Mouse (Mus musculus) hindbrain, postnatal 0 days (tissue): ENCODE measurements at regions not wholly inside any gene's neighbourhood (a gene's known extent, or its start where the extent isn't known, plus 50 kb on each side); places are given as distances from the start of the nearest gene placed in this dataset.

Experiments used
- ATAC-seq: fragments of 200-750 bp; cut with Nextera tagmentation; 2 replicates; pipeline ENCODE4 v1.8.0; 2017; ENCODE audit warnings: mild to moderate bottlenecking, moderate TSS enrichment, moderate library complexity
- DNase-seq: peaks from one replicate; pipeline ENCODE4 v3.0.0-alpha.2; 2015; ENCODE audit warnings: low spot score
- H3K27ac ChIP-seq: fragments of 300-500 bp; sonication (generic); 2 replicates; pipeline ENCODE4 v1.5.1; 2014; ENCODE audit warnings: mild to moderate bottlenecking
- H3K27me3 ChIP-seq: fragments of 300-500 bp; sonication (generic); 2 replicates; pipeline ENCODE4 v1.6.1; 2014; ENCODE audit warnings: low read length, mixed read lengths; ENCODE audit not compliant: insufficient read depth
- H3K36me3 ChIP-seq: fragments of 300-500 bp; sonication (generic); 2 replicates; pipeline ENCODE4 v1.6.1; 2014; ENCODE audit warnings: low read length, mixed read lengths; ENCODE audit not compliant: insufficient read depth
- H3K4me1 ChIP-seq: fragments of 300-500 bp; sonication (generic); 2 replicates; pipeline ENCODE4 v1.6.1; 2014; ENCODE audit warnings: antibody characterized with exemption, low read length, mixed read lengths; ENCODE audit not compliant: insufficient read depth
- H3K4me2 ChIP-seq: fragments of 300-500 bp; sonication (generic); 2 replicates; pipeline ENCODE4 v1.6.1; 2014; ENCODE audit warnings: low read depth, mild to moderate bottlenecking, low read length, moderate library complexity, mixed read lengths
- H3K4me3 ChIP-seq: fragments of 300-500 bp; sonication (generic); 2 replicates; pipeline ENCODE4 v1.5.1; 2014; ENCODE audit warnings: low read length
- H3K9ac ChIP-seq: fragments of 300-500 bp; sonication (generic); replicated peaks from 2 replicates; pipeline ENCODE4 v1.6.1; 2014; ENCODE audit warnings: mild to moderate bottlenecking, low read length, moderate library complexity, mixed read lengths
- H3K9me3 ChIP-seq: fragments of 300-500 bp; sonication (generic); 2 replicates; pipeline ENCODE4 v1.6.1; 2016; ENCODE audit warnings: low read length, mixed read lengths
- CTCF ChIP-seq: IDR thresholded peaks from 2 replicates; pipeline ENCODE4 v1.5.1; 2016; ENCODE audit warnings: antibody characterized with exemption, control low read depth, low read depth
- WGBS: fragments of 180-500 bp; shearing (Covaris S2); extraction: QIAGEN DNeasy Blood & Tissue Kit; methylation state at CpG from one replicate; pipeline ENCODE4 v1.1.7; 2014; 5-methylcytosine and 5-hydroxymethylcytosine counted together

DNA sequence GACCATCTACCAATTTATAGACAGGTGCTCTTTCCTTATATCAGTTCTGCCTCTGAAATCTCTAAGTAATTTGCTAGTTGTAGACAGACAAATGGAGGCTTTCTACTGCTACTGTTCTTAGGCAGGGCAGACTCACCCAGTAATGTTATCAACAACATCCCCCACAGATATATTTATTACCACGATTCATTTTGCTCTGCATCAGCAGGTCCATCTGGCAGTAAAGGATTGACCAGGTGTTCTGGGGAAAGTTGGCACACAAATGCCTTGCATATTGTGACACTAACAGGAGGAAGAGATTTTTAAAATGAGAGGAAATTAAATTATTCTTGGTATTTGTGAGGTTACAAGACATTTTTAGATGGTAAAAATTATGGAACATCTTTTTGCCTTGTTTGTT lies 627.3 kb upstream of the Tmprss15 start:
- no peak for TF ChIP-seq CTCF
- no peak overlapping the region for H3K4me3 ChIP-seq
- H3K9ac ChIP-seq, result no peak overlapping the region
- H3K4me2 ChIP-seq, result no peak overlapping the region
- H3K27ac ChIP-seq, result no peak overlapping the region
- peak; percentile 59; the same call in 1 of the 2 replicates for ATAC-seq
- WGBS, result 54% methylated on average over 1 of the region's 1 CpGs
- H3K4me1 ChIP-seq, result no peaks in the 10 kb centered on the region
- no peaks in the 10 kb centered on the region for H3K27me3 ChIP-seq
- no peaks in the 10 kb centered on the region for H3K9me3 ChIP-seq
- peak; percentile 70 for DNase-seq
- no peaks in the 10 kb centered on the region for H3K36me3 ChIP-seq

DNA sequence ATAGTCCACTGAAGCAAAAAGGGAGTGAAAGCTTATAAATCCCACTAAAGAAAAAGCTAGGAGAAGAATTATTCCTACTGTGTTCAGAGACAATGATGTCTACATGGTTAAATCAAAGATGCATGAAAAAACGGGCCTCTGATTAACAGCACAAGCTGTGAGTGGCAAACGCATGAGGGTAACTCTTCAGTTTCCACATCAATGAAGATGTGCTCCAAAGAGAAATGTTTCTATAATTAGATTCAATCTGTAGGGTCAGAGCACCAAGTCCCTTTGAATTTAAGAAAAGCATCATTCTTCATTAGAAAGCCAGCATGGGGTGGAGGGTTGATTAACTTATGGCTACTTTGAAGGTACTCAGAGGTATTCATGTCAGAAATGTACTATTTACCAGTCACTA lies 601.5 kb upstream of the Tmprss15 start:
- H3K4me2 ChIP-seq, result no peak overlapping the region
- ATAC-seq, result no peak
- no peaks in the 10 kb centered on the region for H3K9me3 ChIP-seq
- H3K36me3 ChIP-seq, result no peaks in the 10 kb centered on the region
- H3K27me3 ChIP-seq, result no peaks in the 10 kb centered on the region
- H3K4me1 ChIP-seq, result no peaks in the 10 kb centered on the region
- no peak for TF ChIP-seq CTCF
- no peak overlapping the region for H3K9ac ChIP-seq
- no peak overlapping the region for H3K27ac ChIP-seq
- H3K4me3 ChIP-seq, result no peak overlapping the region
- 24% methylated on average over 2 of the region's 2 CpGs for WGBS
- DNase-seq, result peak; percentile 5

DNA sequence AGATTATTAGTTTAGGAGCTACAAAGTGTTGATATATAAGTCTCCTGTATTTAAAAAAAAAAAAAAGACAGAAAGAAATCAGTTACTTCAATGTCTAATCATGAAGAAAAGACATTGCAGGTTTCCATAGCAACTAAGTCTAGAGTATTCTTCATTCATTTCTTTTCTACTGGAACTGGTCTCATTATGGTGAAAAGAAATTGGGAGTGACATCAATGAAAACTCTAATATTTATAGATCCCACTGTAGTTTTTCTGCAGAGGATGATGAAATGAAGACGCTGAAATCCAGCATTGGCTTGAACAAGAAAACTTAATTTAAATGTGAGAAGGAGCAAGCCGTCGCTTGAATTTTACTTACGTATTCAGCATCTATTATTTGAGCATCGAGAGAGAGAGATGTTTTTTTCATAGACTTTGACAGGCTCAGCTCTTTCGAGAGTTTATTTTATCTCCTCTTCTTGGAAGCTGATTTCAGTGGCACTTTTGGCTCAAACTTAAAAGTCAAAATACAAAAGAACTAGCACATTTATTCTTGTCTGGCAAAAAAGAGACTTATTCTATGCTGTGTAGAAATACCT lies 560.4 kb upstream of the Tmprss15 start:
- no peak for TF ChIP-seq CTCF
- Histone ChIP-seq H3K4me2 (0 out of 2 replicates have a peak overlapping the region, but pooled peaks have one; percentile 10), H3K9me3 (no peaks in the 10 kb centered on the region), H3K9ac (no peak overlapping the region), H3K27ac (no peak overlapping the region), H3K4me1 (no peaks in the 10 kb centered on the region), H3K4me3 (no peak overlapping the region), H3K36me3 (no peaks in the 10 kb centered on the region), H3K27me3 (no peaks in the 10 kb centered on the region)
- 58% methylated on average over 6 of the region's 6 CpGs for WGBS
- DNase-seq (peak; percentile 8), ATAC-seq (no peak)

DNA sequence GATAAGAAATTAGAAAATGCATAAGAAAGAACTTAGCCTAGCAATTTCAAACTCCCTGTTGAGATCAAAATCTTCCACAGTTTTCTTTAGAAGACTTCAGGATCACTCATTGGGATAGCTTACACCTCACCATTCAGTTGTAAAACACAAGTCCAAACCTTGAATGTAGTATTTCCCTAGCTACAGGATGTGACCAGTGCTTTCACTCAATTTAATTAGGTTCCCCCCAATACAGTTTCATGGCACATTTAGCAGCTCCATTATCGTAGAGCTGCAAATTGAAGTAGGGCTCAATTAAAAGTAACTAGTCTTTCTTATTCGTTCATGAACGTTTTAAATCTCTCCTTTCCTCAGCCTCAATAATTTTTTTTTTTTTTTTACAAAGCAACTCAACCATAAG lies 550.0 kb upstream of the Tmprss15 start:
- no peak for DNase-seq
- H3K27me3 ChIP-seq, result no peaks in the 10 kb centered on the region
- no peaks in the 10 kb centered on the region for H3K9me3 ChIP-seq
- H3K9ac ChIP-seq, result no peak overlapping the region
- WGBS, result 71% methylated on average over 3 of the region's 3 CpGs
- TF ChIP-seq CTCF, result no peak
- ATAC-seq, result no peak
- no peak overlapping the region for H3K27ac ChIP-seq
- no peaks in the 10 kb centered on the region for H3K36me3 ChIP-seq
- H3K4me1 ChIP-seq, result no peaks in the 10 kb centered on the region
- H3K4me2 ChIP-seq, result no peak overlapping the region
- no peak overlapping the region for H3K4me3 ChIP-seq

DNA sequence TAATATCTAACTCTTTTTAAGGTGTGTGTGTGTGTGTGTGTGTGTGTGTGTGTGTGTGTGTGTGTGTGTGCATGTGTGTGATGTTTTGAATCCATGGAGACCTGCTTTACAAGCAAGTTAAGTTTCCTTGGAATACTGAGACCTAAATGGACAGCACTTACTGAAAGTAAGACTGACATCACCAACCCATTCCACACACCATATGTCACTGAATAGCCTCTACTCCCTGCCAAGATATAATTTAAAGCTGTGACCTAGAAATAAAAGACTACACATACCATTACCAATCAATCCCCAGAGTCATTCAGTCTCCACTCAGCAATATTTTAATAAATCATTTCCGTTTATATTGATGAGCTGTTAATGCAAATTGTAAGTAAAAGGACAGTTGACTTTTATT lies 536.2 kb upstream of the Tmprss15 start:
- ATAC-seq, result no peak
- WGBS, result 53% methylated on average over 1 of the region's 1 CpGs

DNA sequence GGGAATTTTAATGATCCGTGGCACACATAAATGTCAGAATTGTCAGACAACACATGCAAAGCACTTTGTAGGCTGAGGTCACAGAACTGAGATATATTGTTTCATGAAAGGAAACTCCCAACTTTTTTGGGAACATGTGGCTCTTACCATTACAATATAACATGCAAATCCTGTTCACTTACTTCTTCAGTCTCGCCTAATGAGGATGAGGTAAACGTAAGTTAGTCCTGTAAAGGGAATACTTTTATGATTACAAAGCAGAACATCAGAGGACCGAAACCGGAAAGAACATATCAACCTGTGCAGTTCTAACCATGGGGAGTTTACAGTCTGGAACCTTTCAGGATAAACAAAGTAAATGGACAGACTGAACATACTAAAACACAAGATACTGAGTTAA lies 520.1 kb upstream of the Tmprss15 start:
- H3K27me3 ChIP-seq, result no peaks in the 10 kb centered on the region
- no peak overlapping the region for H3K9ac ChIP-seq
- H3K27ac ChIP-seq, result no peak overlapping the region
- ATAC-seq (no peak), DNase-seq (no peak)
- no peak for TF ChIP-seq CTCF
- H3K36me3 ChIP-seq, result no peaks in the 10 kb centered on the region
- WGBS, result 83% methylated on average over 5 of the region's 5 CpGs
- no peaks in the 10 kb centered on the region for H3K9me3 ChIP-seq
- no peak overlapping the region for H3K4me3 ChIP-seq
- no peaks in the 10 kb centered on the region for H3K4me1 ChIP-seq
- H3K4me2 ChIP-seq, result no peak overlapping the region

More for the DNA sequence above, 536.2 kb upstream of the Tmprss15 start:
- Histone ChIP-seq H3K4me1 (no peaks in the 10 kb centered on the region), H3K9me3 (no peaks in the 10 kb centered on the region), H3K36me3 (no peaks in the 10 kb centered on the region), H3K27ac (no peak overlapping the region), H3K4me3 (no peak overlapping the region), H3K9ac (no peak overlapping the region), H3K27me3 (no peaks in the 10 kb centered on the region), H3K4me2 (no peak overlapping the region)
- no peak for TF ChIP-seq CTCF
- no peak for DNase-seq

DNA sequence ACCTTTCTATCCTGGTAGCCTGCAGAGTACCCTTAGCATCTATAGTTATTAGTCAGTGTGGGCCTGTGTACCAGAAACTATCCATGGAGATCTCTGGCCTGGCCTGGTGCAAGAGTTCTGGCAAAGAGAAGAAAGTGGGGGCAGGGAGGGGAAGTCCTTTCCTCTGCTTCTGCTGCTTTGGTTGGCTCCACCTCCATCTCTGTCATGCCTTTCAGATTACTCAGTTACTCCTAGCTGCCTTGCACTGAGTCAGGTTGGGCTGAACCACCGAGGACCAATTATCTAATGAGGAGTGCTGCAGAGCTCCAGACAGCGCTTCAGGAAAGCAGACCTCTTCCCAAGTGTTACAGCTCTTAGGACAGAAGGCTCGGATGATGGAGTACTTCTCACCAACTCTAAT lies 500.0 kb upstream of the Tmprss15 start:
- Histone ChIP-seq H3K36me3 (no peaks in the 10 kb centered on the region), H3K27me3 (no peaks in the 10 kb centered on the region), H3K9ac (no peak overlapping the region), H3K27ac (no peak overlapping the region), H3K9me3 (no peaks in the 10 kb centered on the region), H3K4me3 (no peak overlapping the region), H3K4me2 (no peak overlapping the region), H3K4me1 (no peaks in the 10 kb centered on the region)
- no peak for TF ChIP-seq CTCF
- DNase-seq, result no peak
- ATAC-seq, result no peak
- WGBS, result 77% methylated on average over 3 of the region's 3 CpGs
